Mouse (Mus musculus) forebrain, embryonic 11.5 days (tissue): ENCODE measurements around the gene Fbxo31. TPM values are rescaled to one million over a fixed set of nuclear protein-coding genes. Genes with fewer than 3 reads are reported as not detected.

ENCODE experiments used
- ATAC-seq: fragments of 200-750 bp; cut with Nextera tagmentation; replicated peaks from 2 replicates; pipeline ENCODE4 v1.8.0; 2017; ENCODE audit warnings: moderate TSS enrichment; ENCODE audit not compliant: low FRiP score
- DNase-seq: peaks from one replicate; pipeline ENCODE4 v3.0.0-alpha.2; 2017; ENCODE audit warnings: low spot score
- H3K27ac ChIP-seq: fragments of 300-500 bp; sonication (generic); 2 replicates; pipeline ENCODE4 v1.5.1; 2014; ENCODE audit warnings: low read depth, low read length
- H3K27me3 ChIP-seq: fragments of 300-500 bp; sonication (generic); 2 replicates; pipeline ENCODE4 v1.6.1; 2014; ENCODE audit warnings: mild to moderate bottlenecking, low read length, mixed read lengths; ENCODE audit not compliant: control insufficient read depth, insufficient read depth
- H3K36me3 ChIP-seq: fragments of 300-500 bp; sonication (generic); 2 replicates; pipeline ENCODE4 v1.6.1; 2014; ENCODE audit warnings: mild to moderate bottlenecking, low read length, moderate library complexity, mixed read lengths; ENCODE audit not compliant: control insufficient read depth, insufficient read depth
- H3K4me1 ChIP-seq: fragments of 300-500 bp; sonication (generic); replicated peaks from 2 replicates; pipeline ENCODE4 v1.6.1; 2014; ENCODE audit warnings: low read length, mixed read lengths; ENCODE audit not compliant: control insufficient read depth, insufficient read depth
- H3K4me2 ChIP-seq: fragments of 300-500 bp; sonication (generic); 2 replicates; pipeline ENCODE4 v1.6.1; 2014; ENCODE audit warnings: low read depth, mild to moderate bottlenecking, low read length, moderate library complexity, mixed read lengths; ENCODE audit not compliant: severe bottlenecking
- H3K4me3 ChIP-seq: fragments of 300-500 bp; sonication (generic); 2 replicates; pipeline ENCODE4 v1.5.1; 2014; ENCODE audit warnings: low read depth, low read length
- H3K9ac ChIP-seq: fragments of 300-500 bp; sonication (generic); 2 replicates; pipeline ENCODE4 v1.6.1; 2014; ENCODE audit warnings: low read length
- H3K9me3 ChIP-seq: fragments of 300-500 bp; sonication (generic); 2 replicates; pipeline ENCODE4 v1.6.1; 2016; ENCODE audit warnings: low read length, mixed read lengths; ENCODE audit not compliant: control insufficient read depth
- WGBS: fragments of 180-500 bp; shearing (Covaris S2); extraction: QIAGEN DNeasy Blood & Tissue Kit; methylation state at CpG from one replicate; pipeline ENCODE4 v1.1.7; 2014; 5-methylcytosine and 5-hydroxymethylcytosine counted together
- polyA plus RNA-seq: library from polyadenylated mRNA; unstranded; fragments of >200 nt; fragmentation: Nextera tagmentation; extraction: Ambion mirVana; gene quantifications from 2 replicates; pipeline ENCODE4 v1.2.1, GENCODE M21; 2014

Fbxo31 gene
- polyA plus RNA-seq, 1 experiment from 2014 or later: 17.2 TPM

DNA sequence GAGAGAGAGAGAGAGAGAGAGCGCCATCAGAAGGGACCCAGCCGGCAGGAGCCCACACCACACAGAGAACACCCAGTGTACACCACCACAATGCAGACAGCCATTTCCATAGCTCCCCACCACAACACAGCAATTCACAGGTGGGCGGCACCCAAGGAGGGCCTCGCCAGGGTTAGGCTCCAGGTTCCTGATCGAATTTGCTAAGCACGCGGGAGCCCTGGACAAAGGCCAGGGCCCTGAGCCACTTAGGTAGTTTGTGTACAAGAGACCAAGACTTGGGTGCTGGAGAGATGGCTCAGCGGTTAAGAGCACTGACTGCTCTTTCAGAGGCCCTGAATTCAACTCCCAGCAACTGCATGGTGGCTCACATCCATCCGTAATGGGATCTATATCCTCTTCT is 26.1 kb downstream of the Fbxo31 start:
- Histone ChIP-seq H3K9ac (no peak overlapping the region), H3K27ac (no peak overlapping the region), H3K4me3 (no peak overlapping the region), H3K4me1 (no peaks in the 10 kb centered on the region), H3K27me3 (no peaks in the 10 kb centered on the region), H3K9me3 (no peaks in the 10 kb centered on the region), H3K36me3 (peaks cover 5% of the 10 kb centered on the region; the same call in 1 of the 2 replicates), H3K4me2 (no peak overlapping the region)
- DNase-seq (no peak), ATAC-seq (no peak)
- 91% methylated on average over 8 of the region's 9 CpGs for WGBS

DNA sequence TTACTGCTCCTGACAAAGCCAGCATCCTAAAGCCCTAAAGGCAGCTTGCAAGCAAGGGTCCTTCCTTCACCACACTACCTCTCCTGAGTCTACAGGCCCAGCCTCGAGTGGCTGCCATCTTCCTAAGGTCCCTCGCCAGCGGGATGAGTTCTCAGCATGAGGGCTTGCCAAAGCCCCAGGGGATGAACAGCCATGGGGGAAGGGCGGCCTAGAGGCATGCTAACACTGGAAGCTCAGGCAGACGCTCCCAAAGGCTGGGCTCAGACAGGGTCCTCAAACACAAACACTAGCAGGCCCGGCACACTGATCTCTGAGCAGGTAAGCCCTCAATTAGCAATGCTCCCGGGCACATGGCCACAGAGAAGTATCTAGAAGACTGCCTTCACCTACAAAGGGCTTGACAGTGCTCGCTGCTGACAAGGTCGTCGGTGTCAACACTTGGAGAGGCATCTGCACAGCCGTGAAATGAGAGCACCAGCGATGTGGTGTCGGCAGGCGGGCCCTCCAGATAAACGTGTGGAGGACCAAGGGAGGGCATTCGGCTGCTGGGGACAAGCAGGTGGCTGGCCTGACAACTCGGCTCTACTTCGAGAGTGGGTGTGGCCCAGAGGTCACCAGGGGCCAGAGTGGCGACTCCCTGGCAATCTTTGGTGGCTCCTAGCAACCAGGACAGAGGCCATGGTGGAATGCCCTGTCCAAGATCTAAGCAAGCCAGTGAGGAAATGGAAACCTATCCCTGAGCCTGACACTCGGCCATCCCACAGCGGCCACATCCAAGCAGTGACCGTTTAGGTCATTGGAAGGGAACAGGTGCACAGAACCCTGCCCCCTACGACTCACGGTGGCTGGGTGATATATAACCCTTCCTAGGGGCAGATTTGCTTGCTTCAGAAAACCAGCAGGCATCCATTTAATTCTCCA is 27.3 kb downstream of the Fbxo31 start:
- Histone ChIP-seq H3K4me3 (no peak overlapping the region), H3K27ac (no peak overlapping the region), H3K9me3 (no peaks in the 10 kb centered on the region), H3K4me2 (no peak overlapping the region), H3K36me3 (peaks cover 5% of the 10 kb centered on the region; the same call in 1 of the 2 replicates), H3K9ac (no peak overlapping the region), H3K4me1 (no peaks in the 10 kb centered on the region), H3K27me3 (no peaks in the 10 kb centered on the region)
- ATAC-seq (no peak), DNase-seq (no peak)
- WGBS: 72% methylated on average over 24 of the region's 24 CpGs

DNA sequence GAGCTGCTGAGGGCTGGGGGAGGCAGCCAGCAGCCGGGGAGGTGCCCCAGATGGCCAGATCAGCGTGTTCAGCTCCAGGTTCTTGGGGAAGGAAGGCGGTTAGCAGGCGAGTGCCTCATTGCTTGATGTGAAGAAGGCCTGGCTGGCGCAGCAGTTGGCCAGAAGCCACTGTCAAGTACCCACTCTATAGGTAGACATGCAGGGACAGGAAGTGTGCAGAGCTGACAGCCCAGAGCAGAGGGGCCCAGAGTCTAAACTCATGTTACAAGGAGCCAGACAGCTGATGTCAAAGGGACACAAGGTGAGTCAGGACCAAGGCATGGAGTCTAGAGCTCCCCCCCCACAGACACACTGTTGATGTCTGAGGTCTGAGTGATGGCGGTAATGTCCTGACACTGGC is 28.6 kb downstream of the Fbxo31 start:
- DNase-seq: no peak
- Histone ChIP-seq H3K4me3 (no peak overlapping the region), H3K4me2 (no peak overlapping the region), H3K36me3 (peaks cover 5% of the 10 kb centered on the region; the same call in 1 of the 2 replicates), H3K9me3 (no peaks in the 10 kb centered on the region), H3K27me3 (no peaks in the 10 kb centered on the region), H3K4me1 (no peaks in the 10 kb centered on the region), H3K27ac (no peak overlapping the region), H3K9ac (no peak overlapping the region)
- no peak for ATAC-seq
- 95% methylated on average over 6 of the region's 6 CpGs for WGBS

DNA sequence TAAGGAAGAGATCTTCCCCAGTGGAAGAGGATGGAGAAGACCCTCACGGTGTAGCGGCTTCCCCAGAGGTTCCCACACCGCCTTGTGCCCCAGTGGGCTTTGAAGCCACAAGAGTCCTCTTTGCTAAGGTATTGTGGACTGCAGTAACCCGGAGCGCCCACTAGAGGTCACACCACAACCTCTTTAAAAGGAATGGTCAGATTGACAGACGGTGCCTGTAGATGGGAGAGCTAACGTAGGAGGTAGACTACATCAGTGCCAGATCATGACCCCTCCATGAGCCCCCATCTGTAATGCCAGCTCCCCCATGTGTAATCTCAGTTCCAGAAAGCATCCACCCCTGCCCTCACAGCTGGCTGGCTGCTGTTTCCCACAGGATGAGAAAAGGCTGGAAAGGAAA is 31.5 kb downstream of the Fbxo31 start:
- no peaks in the 10 kb centered on the region for H3K27me3 ChIP-seq
- WGBS: 9% methylated on average over 7 of the region's 7 CpGs
- no peak overlapping the region for H3K4me2 ChIP-seq
- ATAC-seq (no peak), DNase-seq (peak; percentile 88)
- H3K9ac ChIP-seq: no peak overlapping the region
- no peaks in the 10 kb centered on the region for H3K36me3 ChIP-seq
- no peak overlapping the region for H3K4me3 ChIP-seq
- no peak overlapping the region for H3K27ac ChIP-seq
- H3K9me3 ChIP-seq: no peaks in the 10 kb centered on the region
- H3K4me1 ChIP-seq: no peaks in the 10 kb centered on the region

DNA sequence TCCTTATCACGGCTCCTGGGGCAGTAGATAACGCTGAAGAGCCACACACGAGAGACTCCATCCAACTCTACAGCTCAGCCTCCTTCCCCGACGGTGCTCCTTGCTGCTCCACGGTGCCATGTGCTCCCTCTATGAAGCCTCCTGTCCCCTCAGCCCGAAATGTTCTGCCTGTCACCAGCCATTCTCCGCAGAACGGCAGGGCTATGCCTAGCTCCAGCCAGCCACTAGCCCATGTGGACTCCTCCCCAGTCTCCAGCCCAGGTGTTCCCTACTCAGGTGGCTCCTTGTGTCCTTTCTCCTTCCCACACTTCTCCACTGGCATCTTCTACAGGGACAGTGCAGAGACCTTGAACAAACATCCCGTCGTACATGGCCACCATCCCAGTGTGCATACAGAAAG is 33.7 kb downstream of the Fbxo31 start:
- Histone ChIP-seq H3K9ac (no peak overlapping the region), H3K4me1 (no peaks in the 10 kb centered on the region), H3K4me2 (no peak overlapping the region), H3K9me3 (no peaks in the 10 kb centered on the region), H3K36me3 (no peaks in the 10 kb centered on the region), H3K27me3 (no peaks in the 10 kb centered on the region), H3K4me3 (no peak overlapping the region), H3K27ac (no peak overlapping the region)
- ATAC-seq: no peak
- DNase-seq: no peak
- 78% methylated on average over 11 of the region's 11 CpGs for WGBS

DNA sequence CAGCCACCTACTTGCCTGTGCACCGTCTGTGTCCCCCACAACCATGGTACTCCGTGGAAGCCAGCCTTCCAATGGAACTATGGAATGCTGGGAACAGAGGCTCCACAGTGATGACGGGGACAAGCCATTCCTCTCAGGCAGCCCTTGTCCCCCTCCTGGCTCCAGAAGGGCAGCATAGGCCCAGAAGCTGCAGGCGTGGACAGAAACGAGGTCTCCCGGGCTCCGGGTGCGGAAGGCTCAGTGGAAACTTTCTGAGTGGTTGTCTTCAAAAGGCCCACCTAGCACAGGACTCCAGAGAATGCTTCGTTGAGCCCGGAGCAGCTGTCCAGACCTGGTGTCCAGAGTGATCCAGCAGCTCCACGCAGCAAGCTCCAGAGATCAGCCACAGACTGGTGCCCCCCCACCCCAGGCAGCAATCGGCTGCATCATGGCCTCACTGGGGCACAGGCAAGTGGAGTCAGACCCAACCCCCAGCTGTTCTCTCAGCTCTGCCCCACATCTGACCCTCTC is 34.3 kb downstream of the Fbxo31 start, which contains the start of gene 1700018B08Rik:
Gene 1700018B08Rik, minus strand, starts transcription at position 45 of the 510 bp plus-strand sequence.
- DNase-seq (no peak), ATAC-seq (no peak)
- Histone ChIP-seq H3K4me2 (no peak within 1 kb of the TSS), H3K27ac (no peak within 1 kb of the TSS), H3K9ac (no peak within 1 kb of the TSS), H3K4me1 (no peaks in the 10 kb centered on the region), H3K27me3 (no peaks in the 10 kb centered on the region), H3K4me3 (no peak within 1 kb of the TSS), H3K9me3 (no peaks in the 10 kb centered on the region), H3K36me3 (no peaks in the 10 kb centered on the region)
- 91% methylated on average over 12 of the region's 12 CpGs for WGBS

- Histone ChIP-seq H3K9ac (no peak overlapping the region), H3K36me3 (no peaks in the 10 kb centered on the region), H3K4me1 (no peaks in the 10 kb centered on the region), H3K4me3 (no peak overlapping the region), H3K27ac (no peak overlapping the region), H3K4me2 (no peak overlapping the region), H3K9me3 (no peaks in the 10 kb centered on the region), H3K27me3 (no peaks in the 10 kb centered on the region)
- DNase-seq (no peak), ATAC-seq (no peak)
- 75% methylated on average over 13 of the region's 13 CpGs for WGBS
Measured at GRCm38 (mm10) chr8:121542901-121543300, 35.7 kb downstream of the Fbxo31 start.

GRCm38 (mm10) chr8:121541862-121542261 is 36.7 kb downstream of the Fbxo31 start:
- WGBS: 83% methylated on average over 19 of the region's 19 CpGs
- no peak for DNase-seq
- Histone ChIP-seq H3K27ac (no peak overlapping the region), H3K27me3 (no peaks in the 10 kb centered on the region), H3K4me1 (no peaks in the 10 kb centered on the region), H3K9me3 (no peaks in the 10 kb centered on the region), H3K4me2 (no peak overlapping the region), H3K36me3 (no peaks in the 10 kb centered on the region), H3K4me3 (no peak overlapping the region), H3K9ac (no peak overlapping the region)
- ATAC-seq: no peak
